Mouse (Mus musculus): ENCODE measurements around the gene Alpk1.

- TF ChIP-seq POLR2A (IDR thresholded peaks at IDR 0.05; ENCODE audit: borderline replicate concordance, control insufficient read depth, low read depth, low read length), result no peak
- TF ChIP-seq CTCF (IDR thresholded peaks at IDR 0.05; ENCODE audit: control insufficient read depth, insufficient read depth, low read length), result no peak
Observed at GRCm38 (mm10) chr3:127728046-127728445, 52.3 kb downstream of the Alpk1 start.

Measured in bone marrow, adult 2 months (tissue).